Mouse (Mus musculus) cortical plate, adult 2 months (tissue): Measurements from ENCODE around the gene Kcnab1.

Source experiments
- CTCF ChIP-seq: fragments of 200-500 bp; IDR thresholded peaks from 2 replicates; pipeline ENCODE4 v1.5.1; 2011; ENCODE audit warnings: mild to moderate bottlenecking, control low read depth, low read length; ENCODE audit not compliant: insufficient read depth; ENCODE audit errors: extremely low read depth
- POLR2A ChIP-seq: fragments of 200-500 bp; IDR thresholded peaks from 2 replicates; pipeline ENCODE4 v1.6.1; 2011; ENCODE audit warnings: mild to moderate bottlenecking, low read length, control low read depth; ENCODE audit not compliant: insufficient read depth; ENCODE audit errors: extremely low read depth

GRCm38 (mm10) chr3:65407891-65408290 is 298.7 kb downstream of the Kcnab1 start:
- no peak for TF ChIP-seq POLR2A
- no peak for TF ChIP-seq CTCF
